Mouse (Mus musculus) C2C12 (cell line): ENCODE data around the gene Clk2. TPM values are rescaled to one million over a fixed set of nuclear protein-coding genes. Genes with fewer than 3 reads are reported as not detected.
A peak's percentile ranks its signal among the peaks of the same experiment; 100 is the strongest.

Experiments
- H3K27me3 ChIP-seq: one replicate; pipeline ENCODE4 v1.6.1; 2011; ENCODE audit not compliant: control insufficient read depth, insufficient read depth, insufficient read length
- H3K36me3 ChIP-seq: one replicate; pipeline ENCODE4 v1.6.1; 2011; ENCODE audit not compliant: control insufficient read depth, insufficient read depth
- H3K4me3 ChIP-seq: one replicate; pipeline ENCODE4 v1.5.1; 2011; ENCODE audit warnings: mild to moderate bottlenecking, control low read depth; ENCODE audit not compliant: poor library complexity, insufficient read depth, severe bottlenecking
- H3K79me2 ChIP-seq: one replicate; pipeline ENCODE4 v1.6.1; 2011; ENCODE audit not compliant: control insufficient read depth, insufficient read depth
- H3K79me3 ChIP-seq: one replicate; pipeline ENCODE4 v1.6.1; 2011; ENCODE audit warnings: low read depth, control low read depth
- H3ac ChIP-seq: one replicate; pipeline ENCODE3; 2011; ENCODE audit warnings: low read depth; ENCODE audit not compliant: control insufficient read depth, insufficient read length
- CEBPB ChIP-seq: IDR thresholded peaks from one replicate; pipeline ENCODE4 v1.6.1; 2011; ENCODE audit warnings: low read depth, mild to moderate bottlenecking, control low read depth, moderate library complexity
- CTCF ChIP-seq: IDR thresholded peaks from one replicate; pipeline ENCODE4 v1.5.1; 2011; ENCODE audit not compliant: control insufficient read depth, insufficient read depth, insufficient read length
- FOSL1 ChIP-seq: IDR thresholded peaks from one replicate; pipeline ENCODE4 v1.8.0; 2011; ENCODE audit warnings: mild to moderate bottlenecking, low read length; ENCODE audit not compliant: poor library complexity, insufficient read depth, severe bottlenecking
- MAX ChIP-seq: IDR thresholded peaks from one replicate; pipeline ENCODE4 v1.6.1; 2011; ENCODE audit warnings: mild to moderate bottlenecking, control low read depth
- MYOD1 ChIP-seq: IDR thresholded peaks from one replicate; pipeline ENCODE4 v1.6.1; 2011; ENCODE audit warnings: low read depth; ENCODE audit not compliant: control insufficient read depth, insufficient read length
- MYOG ChIP-seq: IDR thresholded peaks from one replicate; pipeline ENCODE4 v1.6.1; 2011; ENCODE audit not compliant: control insufficient read depth, insufficient read length; ENCODE audit errors: extremely low read depth
- USF1 ChIP-seq: IDR thresholded peaks from one replicate; pipeline ENCODE4 v1.6.1; 2011; ENCODE audit warnings: low read depth, mild to moderate bottlenecking, control low read depth, moderate library complexity
- polyA plus RNA-seq: library from polyadenylated mRNA; unstranded; fragments of >200 nt; fragmentation: generic; extraction: Trizol; gene quantifications from one replicate; pipeline ENCODE4 v1.2.1, GENCODE M21; 2012; ENCODE audit warnings: missing spikeins

Gene Clk2
- polyA plus RNA-seq, 1 experiment, result 14.5 TPM

DNA sequence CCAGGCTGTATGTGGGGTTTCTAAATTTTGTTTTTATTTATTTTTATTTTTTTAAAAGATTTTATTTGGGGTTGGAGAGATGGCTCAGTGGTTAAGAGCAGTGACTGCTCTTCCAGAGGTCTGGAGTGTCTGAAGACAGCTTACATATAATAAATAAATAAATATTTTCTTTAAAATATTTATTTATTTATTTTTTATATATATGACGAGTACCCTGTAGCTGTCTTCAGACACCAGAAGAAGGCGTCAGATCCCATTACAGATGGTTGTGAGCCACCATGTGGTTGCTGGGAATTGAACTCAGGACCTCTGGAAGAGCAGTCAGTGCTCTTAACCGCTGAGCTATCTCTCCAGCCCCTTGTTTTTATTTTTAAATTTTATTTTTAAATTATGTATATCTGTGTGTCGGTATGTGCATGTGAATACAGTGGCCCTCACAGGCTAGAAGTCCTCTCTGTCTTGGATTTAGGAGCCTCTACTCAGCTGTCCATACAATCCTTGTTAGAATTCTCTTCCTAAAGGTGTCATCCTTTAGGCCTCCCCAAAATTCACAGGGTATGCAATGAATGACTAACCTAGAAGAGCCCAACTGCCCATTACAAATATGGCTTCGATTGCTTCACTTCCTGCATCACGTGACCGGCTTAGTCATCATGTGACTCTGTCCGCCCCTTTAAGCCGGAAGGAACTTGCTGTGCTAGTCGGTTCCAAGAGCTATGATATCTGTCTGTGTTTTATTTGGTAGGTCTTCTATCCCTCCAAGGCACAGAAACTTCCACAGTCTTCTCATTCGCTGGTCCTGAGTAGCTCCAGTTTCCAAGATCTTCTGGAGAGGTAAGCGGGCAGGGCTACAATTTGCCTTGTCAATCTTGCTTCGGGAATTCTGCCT lies 37.9 kb downstream of the Clk2 start, which contains the start of gene Gba:
Gene Gba (plus strand): TSS at position 676 of the 889 bp plus-strand sequence.
- peak; percentile 100 for TF ChIP-seq USF1
- peak; percentile 39 for TF ChIP-seq MAX
- TF ChIP-seq FOSL1, result no peak
- TF ChIP-seq CEBPB, result peak; percentile 70
- Histone ChIP-seq H3K4me3 (peak within 1 kb of the TSS; percentile 52), H3K79me2 (peaks cover 6% of the 10 kb centered on the region), H3K36me3 (peaks cover 20% of the 10 kb centered on the region), H3K27me3 (no peaks in the 10 kb centered on the region), H3K79me3 (no peaks in the 10 kb centered on the region), H3ac (peak within 1 kb of the TSS; percentile 62)

GRCm38 (mm10) chr3:89203142-89203514 lies 38.5 kb downstream of the Clk2 start:
- TF ChIP-seq MAX (no peak), USF1 (no peak), MYOG (no peak), MYOD1 (no peak), FOSL1 (no peak), CEBPB (no peak), CTCF (no peak)
- no peaks in the 10 kb centered on the region for H3K27me3 ChIP-seq
- peaks cover 6% of the 10 kb centered on the region for H3K79me2 ChIP-seq
- H3K79me3 ChIP-seq, result no peaks in the 10 kb centered on the region
- peak overlapping the region; percentile 62 for H3ac ChIP-seq
- H3K4me3 ChIP-seq, result peak overlapping the region; percentile 52
- H3K36me3 ChIP-seq, result peaks cover 26% of the 10 kb centered on the region

DNA sequence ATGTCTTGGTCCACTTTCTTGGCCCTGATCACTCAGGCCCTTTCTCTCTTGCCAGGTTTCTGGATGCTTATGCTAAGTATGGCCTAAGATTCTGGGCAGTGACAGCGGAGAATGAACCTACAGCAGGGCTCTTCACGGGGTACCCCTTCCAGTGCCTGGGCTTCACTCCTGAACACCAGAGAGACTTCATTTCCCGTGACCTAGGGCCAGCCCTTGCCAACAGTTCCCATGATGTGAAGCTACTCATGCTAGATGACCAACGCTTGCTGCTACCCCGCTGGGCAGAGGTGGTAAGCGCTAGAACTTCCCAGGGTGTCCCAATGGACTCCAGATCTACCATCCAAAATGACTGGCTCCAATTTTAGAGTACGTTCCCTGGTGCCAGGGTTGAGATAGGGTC lies 41.5 kb downstream of the Clk2 start:
- Histone ChIP-seq H3K36me3 (peaks cover 47% of the 10 kb centered on the region), H3K27me3 (no peaks in the 10 kb centered on the region), H3K79me2 (peaks cover 10% of the 10 kb centered on the region), H3K79me3 (no peaks in the 10 kb centered on the region), H3K4me3 (no peak overlapping the region), H3ac (no peak overlapping the region)
- TF ChIP-seq MYOD1 (no peak), CEBPB (no peak), CTCF (no peak), FOSL1 (no peak), MAX (no peak), USF1 (no peak), MYOG (no peak)

- peaks cover 50% of the 10 kb centered on the region for H3K36me3 ChIP-seq
- H3K27me3 ChIP-seq, result no peaks in the 10 kb centered on the region
- H3K79me2 ChIP-seq, result peaks cover 16% of the 10 kb centered on the region
- no peaks in the 10 kb centered on the region for H3K79me3 ChIP-seq
- H3ac ChIP-seq, result no peak overlapping the region
- no peak overlapping the region for H3K4me3 ChIP-seq
- TF ChIP-seq MYOD1, result no peak
Measured at GRCm38 (mm10) chr3:89206695-89207094, 42.1 kb downstream of the Clk2 start.

DNA sequence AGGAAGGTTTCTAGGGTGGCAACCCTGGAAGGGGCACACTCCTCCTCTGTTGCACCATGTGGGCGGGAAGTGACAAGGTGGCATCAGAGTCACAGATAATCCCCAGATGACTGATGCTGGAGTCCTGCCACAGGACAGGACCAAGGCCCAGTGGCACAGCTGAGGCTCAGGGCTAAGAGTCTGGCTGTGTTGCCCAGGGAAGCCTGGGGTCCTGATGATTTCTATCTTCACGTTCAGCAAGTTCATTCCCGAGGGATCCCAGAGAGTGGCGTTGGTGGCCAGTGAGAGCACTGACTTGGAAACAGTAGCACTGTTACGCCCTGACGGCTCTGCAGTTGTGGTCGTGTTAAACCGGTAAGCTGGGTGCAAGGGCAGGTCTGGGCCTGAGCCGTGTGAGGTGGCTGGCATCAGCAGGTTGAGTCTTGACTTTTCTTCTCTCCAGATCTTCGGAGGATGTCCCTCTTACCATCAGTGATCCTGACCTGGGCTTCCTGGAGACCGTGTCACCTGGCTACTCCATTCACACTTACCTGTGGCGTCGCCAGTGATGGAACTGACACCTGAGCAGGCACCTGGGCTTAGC lies 43.6 kb downstream of the Clk2 start:
- peaks cover 6% of the 10 kb centered on the region for H3K79me3 ChIP-seq
- H3K36me3 ChIP-seq, result peaks cover 53% of the 10 kb centered on the region
- H3K4me3 ChIP-seq, result no peak overlapping the region
- no peaks in the 10 kb centered on the region for H3K27me3 ChIP-seq
- H3ac ChIP-seq, result no peak overlapping the region
- TF ChIP-seq CTCF (no peak), MAX (no peak), MYOD1 (no peak), MYOG (no peak), USF1 (no peak), CEBPB (no peak), FOSL1 (no peak)
- H3K79me2 ChIP-seq, result peaks cover 27% of the 10 kb centered on the region

DNA sequence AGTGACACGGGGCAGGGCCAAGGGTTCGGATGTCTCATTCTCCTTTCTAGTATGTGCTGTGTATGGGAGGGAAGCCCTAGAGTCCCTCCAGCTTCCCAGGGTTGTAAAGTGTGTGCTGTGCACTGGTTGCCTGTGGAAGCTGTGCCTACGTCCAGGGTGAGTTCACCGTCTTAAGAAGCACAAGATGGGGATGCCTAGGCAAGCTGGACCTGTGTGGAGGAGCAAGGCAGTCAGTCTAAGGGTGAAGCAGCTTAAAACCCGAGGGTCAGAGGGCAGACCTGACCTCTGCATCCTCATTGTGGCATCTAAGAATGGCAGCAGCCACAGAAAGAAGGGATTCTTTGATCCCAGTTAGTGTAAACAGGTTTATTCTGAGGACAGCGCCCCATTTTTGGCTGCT lies 44.1 kb downstream of the Clk2 start:
- Histone ChIP-seq H3K36me3 (peaks cover 53% of the 10 kb centered on the region), H3K79me3 (peaks cover 11% of the 10 kb centered on the region), H3K27me3 (no peaks in the 10 kb centered on the region), H3K4me3 (no peak overlapping the region), H3ac (no peak overlapping the region), H3K79me2 (peaks cover 30% of the 10 kb centered on the region)
- no peak for TF ChIP-seq CTCF
- TF ChIP-seq FOSL1, result no peak
- no peak for TF ChIP-seq MYOG
- no peak for TF ChIP-seq USF1
- TF ChIP-seq MYOD1, result no peak
- TF ChIP-seq MAX, result no peak
- no peak for TF ChIP-seq CEBPB
